Mouse (Mus musculus) liver, embryonic 14.5 days (tissue): ENCODE measurements around the gene Pde1a.

Source experiments
- CTCF ChIP-seq: IDR thresholded peaks from 2 replicates; pipeline ENCODE4 v1.5.1; 2016; ENCODE audit warnings: antibody characterized with exemption, low read depth, control low read depth
- EP300 ChIP-seq: IDR thresholded peaks from 2 replicates; pipeline ENCODE4 v1.6.1; 2016; ENCODE audit warnings: antibody characterized with exemption, low read depth

DNA sequence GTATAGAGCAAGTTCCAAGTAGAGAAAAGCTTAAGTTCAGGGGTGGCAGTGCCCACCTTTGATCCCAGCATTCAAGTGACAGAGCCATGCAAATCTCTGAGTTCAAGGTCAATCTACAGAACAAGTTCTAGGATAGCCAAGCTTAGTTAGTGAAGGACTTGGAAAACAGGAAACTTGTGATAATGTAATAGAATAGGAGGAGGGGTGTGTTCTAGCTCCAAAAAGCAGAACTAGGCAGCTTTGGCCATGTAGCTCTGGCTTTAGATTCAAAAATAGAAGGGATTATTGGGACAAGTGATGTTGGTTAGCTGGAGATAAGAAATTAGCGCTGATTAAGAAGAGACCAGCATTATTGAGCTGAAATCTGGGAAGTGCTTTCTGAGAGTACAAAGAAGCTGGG, 272.4 kb downstream of the Pde1a start:
- TF ChIP-seq CTCF (no peak), EP300 (no peak)
